Mouse (Mus musculus) adrenal gland, postnatal 25 days (tissue): ENCODE measurements around the gene Gm19402. TPM values are rescaled to one million over a fixed set of nuclear protein-coding genes. Genes with fewer than 3 reads are reported as not detected.

Source experiments
- DNase-seq: peaks from one replicate; pipeline ENCODE4 v3.0.0; 2021; ENCODE audit warnings: mixed read lengths
- microRNA-seq, 2 experiments: library from miRNA; unstranded; fragments of <30 nt; microRNA quantifications; one replicate each; pipeline ENCODE4 v1.2.0; 2021
- total RNA-seq: library from RNA; stranded (reverse); gene quantifications from 2 replicates; pipeline ENCODE4 v1.2.3, GENCODE M21; 2021

Gm19402 gene
- total RNA-seq, 1 experiment from 2014 or later = not detected

DNA sequence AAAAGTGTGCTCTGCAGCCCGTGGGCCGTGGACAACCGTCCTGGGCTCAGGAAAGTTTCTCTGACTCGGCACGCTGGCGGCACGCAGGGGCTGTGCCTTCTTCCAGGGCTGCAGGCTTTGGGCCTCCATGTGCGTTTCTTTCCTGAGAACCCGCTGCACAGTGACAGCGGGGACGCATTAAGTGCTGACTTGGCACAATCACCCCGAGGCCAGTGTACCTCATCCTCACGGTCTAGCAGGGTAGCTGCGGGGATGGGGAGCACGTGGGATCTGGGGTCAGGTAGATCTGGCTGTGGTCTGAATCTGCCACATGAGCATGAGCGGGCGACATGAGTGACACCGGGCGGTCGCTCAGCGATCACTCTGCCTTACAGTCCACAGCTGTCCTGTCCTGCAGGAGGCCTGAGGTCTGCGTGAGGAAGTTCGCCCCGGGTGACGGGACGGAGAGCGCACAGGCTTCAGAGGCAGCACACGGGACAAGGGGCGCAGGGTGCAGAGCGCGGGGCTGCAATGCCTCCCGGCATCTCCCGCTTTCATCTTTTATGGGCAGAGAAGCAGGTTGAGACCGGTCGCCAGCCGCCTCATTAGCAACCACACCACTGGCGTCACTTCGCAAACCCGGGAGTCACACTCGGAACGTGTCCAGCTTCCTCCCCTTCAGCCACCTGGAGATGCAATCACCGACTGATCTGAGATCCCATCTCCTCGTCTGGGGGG, 26.4 kb downstream of the Gm19402 start:
- DNase-seq = no peak

- no peak for DNase-seq
These were observed 32.1 kb downstream of the Gm19402 start for GRCm38 (mm10) chr10:77658286-77658994.

DNA sequence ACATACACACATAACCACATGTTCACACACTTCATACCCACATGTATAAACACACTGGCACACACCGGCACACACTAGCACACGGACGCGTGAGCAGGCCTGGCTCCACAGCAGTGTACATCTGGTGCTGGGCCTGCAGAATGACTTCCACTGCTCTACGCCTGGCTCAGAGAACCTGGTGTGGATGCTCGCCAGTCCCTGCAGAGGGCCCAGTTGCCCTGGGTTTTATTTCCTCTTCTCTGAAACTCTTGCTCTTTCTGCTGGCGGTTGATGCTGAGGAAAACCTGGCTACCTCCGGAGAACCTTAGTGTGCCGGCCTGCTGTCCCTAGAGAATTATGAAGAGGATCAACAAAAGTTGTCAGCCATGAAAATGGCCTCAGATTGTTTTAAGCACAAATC, 38.5 kb downstream of the Gm19402 start:
- no peak for DNase-seq

- no peak for DNase-seq
These were observed 42.7 kb downstream of the Gm19402 start for GRCm38 (mm10) chr10:77647901-77648300.

DNA sequence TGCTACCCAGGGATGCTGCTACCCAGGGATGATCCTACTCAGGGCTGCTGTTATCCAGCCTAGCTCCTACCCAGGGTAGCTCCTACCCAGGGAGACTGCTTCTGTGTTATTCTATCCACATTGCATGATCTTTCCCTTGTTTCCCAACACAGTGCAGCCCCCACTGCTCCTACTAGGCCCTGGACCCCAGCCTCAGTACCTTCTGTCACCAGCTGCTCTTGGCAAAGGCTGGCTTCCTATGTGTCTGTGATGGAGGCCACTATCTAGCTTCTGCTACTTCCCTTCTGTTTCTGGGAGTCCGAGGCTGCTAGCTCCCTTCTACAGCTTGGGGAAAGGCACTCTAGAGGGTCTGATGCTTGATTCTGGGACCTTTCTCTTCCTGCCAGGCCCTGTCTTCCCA, 43.1 kb downstream of the Gm19402 start:
- no peak for DNase-seq

DNA sequence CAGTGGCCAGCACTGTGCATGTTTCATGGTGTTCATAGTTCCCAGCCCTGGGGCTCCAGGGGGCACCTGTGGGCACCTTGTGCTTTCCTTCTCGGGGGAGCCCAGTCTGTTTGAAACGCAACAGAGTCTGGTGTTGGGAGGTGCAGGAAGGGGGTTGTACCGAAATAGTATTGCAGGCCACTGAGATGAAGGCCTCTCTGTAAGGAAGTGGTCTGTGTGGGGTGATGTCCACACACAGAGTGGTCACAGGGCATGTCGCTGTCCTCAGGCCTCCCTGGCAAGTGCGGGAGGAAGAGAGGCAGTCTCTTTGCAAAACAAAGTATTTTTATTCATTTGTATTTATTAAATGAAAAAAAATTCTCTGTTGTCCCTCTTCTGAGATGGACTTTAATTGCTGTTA, 45.0 kb downstream of the Gm19402 start:
- no peak for DNase-seq

- no peak for DNase-seq
These were observed 47.4 kb downstream of the Gm19402 start for GRCm38 (mm10) chr10:77643160-77643559.

Small RNA genes lying within 50 kb of the gene (microRNA-seq; reads per million reads assigned to microRNA genes)
- gene Mir1930 = 6.2 to 8.9 reads per million in 2 experiments

Other genes starting within 250 kb of the Gm19402 start
- gene Fam207a, start 175.0 kb downstream of the Gm19402 start, total RNA-seq = 23.1 and 24.6 TPM in 2 replicates
- gene Itgb2, start 160.5 kb downstream of the Gm19402 start, total RNA-seq = 2.2 and 3.3 TPM in 2 replicates
- 154 and 195 TPM in 2 replicates for gene Pttg1ip, start 109.0 kb downstream of the Gm19402 start, total RNA-seq
- gene Sumo3, start 84.7 kb downstream of the Gm19402 start, total RNA-seq = 104 and 117 TPM in 2 replicates
- 20.9 TPM in 1 of 2 replicates, not detected in the other for gene Gm49325, start 84.6 kb downstream of the Gm19402 start, total RNA-seq
- 45.4 and 45.5 TPM in 2 replicates for gene Ube2g2, start 68.5 kb downstream of the Gm19402 start, total RNA-seq
- 0.39 and 0.86 TPM in 2 replicates for gene Tspear, start 4.2 kb downstream of the Gm19402 start, total RNA-seq
- gene Gm9508, start 6.5 kb upstream of the Gm19402 start, total RNA-seq = not detected in 2 replicates
- not detected in 2 replicates for gene Gm10272, start 15.9 kb upstream of the Gm19402 start, total RNA-seq
- not detected in 2 replicates for gene Gm10024, start 20.7 kb upstream of the Gm19402 start, total RNA-seq
- not detected in 2 replicates for gene Gm10142, start 25.1 kb upstream of the Gm19402 start, total RNA-seq
- not detected in 2 replicates for gene Krtap12-1, start 29.8 kb upstream of the Gm19402 start, total RNA-seq
- not detected in 2 replicates for gene Gm10100, start 35.7 kb upstream of the Gm19402 start, total RNA-seq
- gene Gm18596, start 51.9 kb upstream of the Gm19402 start, total RNA-seq = not detected in 2 replicates
- not detected in 2 replicates for gene Gm9736, start 60.6 kb upstream of the Gm19402 start, total RNA-seq
- gene Gm3233, start 68.9 kb upstream of the Gm19402 start, total RNA-seq = not detected in 2 replicates
- gene Gm3238, start 80.6 kb upstream of the Gm19402 start, total RNA-seq = not detected in 2 replicates
- gene Gm7138, start 86.2 kb upstream of the Gm19402 start, total RNA-seq = not detected in 2 replicates
- gene Gm3250, start 91.8 kb upstream of the Gm19402 start, total RNA-seq = not detected in 2 replicates
- gene Gm7137, start 97.4 kb upstream of the Gm19402 start, total RNA-seq = not detected in 2 replicates
- not detected in 2 replicates for gene Gm9639, start 104.3 kb upstream of the Gm19402 start, total RNA-seq
- not detected in 2 replicates for gene Gm19668, start 108.4 kb upstream of the Gm19402 start, total RNA-seq
- gene Gm9507, start 121.1 kb upstream of the Gm19402 start, total RNA-seq = not detected in 2 replicates
- gene Gm2696, start 123.9 kb upstream of the Gm19402 start, total RNA-seq = not detected in 2 replicates
- gene Krtap10-4, start 136.3 kb upstream of the Gm19402 start, total RNA-seq = not detected in 2 replicates
- not detected in 2 replicates for gene Krtap10-10, start 145.2 kb upstream of the Gm19402 start, total RNA-seq
- gene Gm36176, start 156.0 kb upstream of the Gm19402 start, total RNA-seq = not detected in 2 replicates
- not detected in 2 replicates for gene Gm10318, start 162.1 kb upstream of the Gm19402 start, total RNA-seq
- not detected in 2 replicates for gene Gm3285, start 171.2 kb upstream of the Gm19402 start, total RNA-seq
- gene Lrrc3, start 211.8 kb upstream of the Gm19402 start, total RNA-seq = 5.5 and 8.0 TPM in 2 replicates